Mouse (Mus musculus): ENCODE data around the gene Crls1.

DNA sequence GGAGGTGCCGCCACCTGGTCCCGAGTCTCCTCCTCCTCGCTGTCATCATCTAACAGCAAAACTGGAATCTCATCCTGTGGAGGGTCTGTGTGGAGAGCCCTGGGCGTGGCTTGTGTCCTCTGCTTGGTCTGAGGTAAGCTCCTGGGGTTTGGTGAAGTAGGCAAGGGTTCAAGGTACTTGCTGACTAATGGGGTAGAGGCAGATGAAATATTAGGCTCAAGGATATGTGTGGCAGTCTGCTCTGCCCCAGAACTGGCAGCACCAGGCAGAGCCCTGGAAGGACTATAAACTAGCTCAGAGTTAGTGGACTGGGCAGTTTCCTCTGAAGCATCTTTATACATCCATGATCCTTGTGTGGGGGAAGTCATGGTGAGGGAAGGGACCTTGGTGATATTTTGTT, 23.8 kb downstream of the Crls1 start:
- TF ChIP-seq CTCF (IDR thresholded peaks at IDR 0.05; ENCODE audit: borderline replicate concordance, insufficient read depth, low read length): no peak
- TF ChIP-seq POLR2A (IDR thresholded peaks at IDR 0.05; ENCODE audit: low read depth, low read length): no peak
